Mouse (Mus musculus) olfactory bulb, adult 2 months (tissue): ENCODE results near the gene Cdc7.

ENCODE experiments used
- CTCF ChIP-seq: fragments of 200-500 bp; IDR thresholded peaks from 2 replicates; pipeline ENCODE4 v1.5.1; 2012; ENCODE audit warnings: low read depth, mild to moderate bottlenecking, low read length, moderate library complexity; ENCODE audit not compliant: insufficient read depth
- POLR2A ChIP-seq: fragments of 200-500 bp; IDR thresholded peaks from 2 replicates; pipeline ENCODE4 v1.6.1; 2012; ENCODE audit warnings: mild to moderate bottlenecking, low read depth, low read length, moderate library complexity; ENCODE audit not compliant: insufficient read depth

GRCm38 (mm10) chr5:106996539-106997244 lies 32.6 kb downstream of the Cdc7 start:
- no peak for TF ChIP-seq POLR2A
- no peak for TF ChIP-seq CTCF
